Comparison of ENCODE assay signal across 21 mouse cellular contexts in the genomic region with DNA sequence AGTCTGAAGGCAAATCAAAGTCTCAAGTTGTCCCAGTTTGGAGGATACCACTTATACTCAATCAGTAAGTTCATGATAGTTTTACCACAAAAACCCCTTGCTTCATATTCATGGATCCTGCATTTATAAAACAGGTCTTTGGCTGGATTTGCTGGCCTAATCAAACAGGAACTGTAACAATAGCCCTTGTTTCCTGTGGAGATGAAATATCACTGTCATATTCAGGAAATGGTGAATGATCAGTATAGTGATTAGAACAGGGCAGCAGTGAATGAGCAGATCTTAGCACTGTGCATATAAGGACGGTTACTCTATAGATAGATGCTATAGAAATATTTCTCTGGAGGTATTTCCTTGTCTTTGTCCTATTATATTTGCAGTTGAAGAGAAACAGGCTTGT. TPM values are rescaled to one million over a fixed set of nuclear protein-coding genes. Genes with fewer than 3 reads are reported as not detected.
"Had no signal": no experiment of that assay in that cellular context is flagged by ENCODE, and none has a peak within 500 bp of the region (broad histone marks: within the 10 kb centered on the region; RNA-seq: fewer than 3 reads in every experiment).

No protein-coding gene starts in this region.

- H3K9ac ChIP-seq: kidney, embryonic 15.5 days; limb, embryonic 13.5 days; liver, embryonic 12.5 days; liver, embryonic 15.5 days; midbrain, embryonic 13.5 days; neural tube, embryonic 13.5 days had no signal

- H3K4me3 ChIP-seq: kidney, embryonic 15.5 days; layer of hippocampus, adult 2 months; limb, embryonic 10.5 days; limb, embryonic 13.5 days; liver, embryonic 12.5 days; liver, embryonic 15.5 days; megakaryocyte, embryonic 14.5 days; midbrain, embryonic 10.5 days; midbrain, embryonic 13.5 days; myocyte; neural tube, embryonic 13.5 days had no signal

- H3K4me2 ChIP-seq: kidney, embryonic 15.5 days; limb, embryonic 13.5 days; liver, embryonic 12.5 days; liver, embryonic 15.5 days; midbrain, embryonic 13.5 days; neural tube, embryonic 13.5 days had no signal

- DNase-seq: kidney, postnatal 14 days; layer of hippocampus, adult 9-11 months; liver; retina, postnatal 1 day; right cerebral cortex, postnatal 25 days; spleen, adult 18-20 months; thymus, postnatal 25 days had no signal

- H3K4me1 ChIP-seq: kidney, embryonic 15.5 days; limb, embryonic 10.5 days; limb, embryonic 13.5 days; liver, embryonic 12.5 days; liver, embryonic 15.5 days; megakaryocyte, embryonic 14.5 days; midbrain, embryonic 10.5 days; midbrain, embryonic 13.5 days; neural tube, embryonic 13.5 days had no signal

- H3K36me3 ChIP-seq: kidney, embryonic 15.5 days; limb, embryonic 10.5 days; limb, embryonic 13.5 days; liver, embryonic 12.5 days; liver, embryonic 15.5 days; midbrain, embryonic 10.5 days; midbrain, embryonic 13.5 days; neural tube, embryonic 13.5 days had no signal

- H3K9me3 ChIP-seq: kidney, embryonic 15.5 days; limb, embryonic 10.5 days; liver, embryonic 12.5 days; liver, embryonic 15.5 days; midbrain, embryonic 10.5 days; midbrain, embryonic 13.5 days; neural tube, embryonic 13.5 days had no signal

- ATAC-seq: intestine, postnatal 0 days; liver, embryonic 12.5 days; midbrain, embryonic 13.5 days; midbrain, embryonic 16.5 days had no signal

- H3K27ac ChIP-seq: kidney, embryonic 15.5 days; layer of hippocampus, adult 2 months; limb, embryonic 10.5 days; limb, embryonic 13.5 days; liver, embryonic 12.5 days; liver, embryonic 15.5 days; macrophage; midbrain, embryonic 10.5 days; midbrain, embryonic 13.5 days; neural tube, embryonic 13.5 days had no signal

- H3K27me3 ChIP-seq: kidney, embryonic 15.5 days; limb, embryonic 13.5 days; liver, embryonic 12.5 days; liver, embryonic 15.5 days; megakaryocyte, embryonic 14.5 days; midbrain, embryonic 13.5 days; neural tube, embryonic 13.5 days had no signal

RNA-seq across cellular contexts. Expression of a gene that starts 25.8 kb away (rescaled TPM):
- polyA plus RNA-seq: macrophage had no signal
